Mouse (Mus musculus): ENCODE results near the gene Pip. TPM values are rescaled to one million over a fixed set of nuclear protein-coding genes. Genes with fewer than 3 reads are reported as not detected.

Pip gene
- polyA plus RNA-seq (2016; fragmentation: Nextera tagmentation; extraction: Ambion mirVana), result not detected in 2 replicates

DNA sequence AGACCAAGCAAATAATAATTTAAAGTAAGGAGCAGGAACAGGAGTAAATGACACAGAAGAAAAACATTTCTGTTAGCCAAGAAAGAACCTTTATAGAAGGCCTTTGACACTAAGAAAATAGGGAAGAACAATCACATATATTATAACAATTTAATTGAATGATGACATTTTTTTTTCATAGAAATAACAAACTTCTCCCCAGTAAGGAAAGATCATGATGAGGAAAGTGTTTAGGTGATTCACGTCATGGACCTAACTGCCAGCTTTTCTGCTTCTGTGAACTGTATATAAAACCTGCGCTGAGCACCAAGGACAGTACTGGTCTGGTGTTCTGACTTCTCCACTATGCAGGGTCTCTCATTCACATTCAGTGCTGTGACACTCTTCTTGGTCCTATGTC lies at the start of gene Pip:
Pip (plus strand) TSS at position 301 of the 400 bp plus-strand sequence.
- H3K36me3 ChIP-seq, result no peaks in the 10 kb centered on the region
- H3K4me3 ChIP-seq, result no peak within 1 kb of the TSS
- no peaks in the 10 kb centered on the region for H3K4me1 ChIP-seq
- H3K9ac ChIP-seq (replicated peaks), result no peak within 1 kb of the TSS
- no peaks in the 10 kb centered on the region for H3K9me3 ChIP-seq
- H3K4me2 ChIP-seq (replicated peaks), result no peak within 1 kb of the TSS
- H3K27me3 ChIP-seq, result no peaks in the 10 kb centered on the region
- no peak within 1 kb of the TSS for H3K27ac ChIP-seq (replicated peaks)
- 86% methylated on average over 2 of the region's 2 CpGs for WGBS
- ATAC-seq (ENCODE audit: low FRiP score, low read depth), result no peak

- no peak overlapping the region for H3K9ac ChIP-seq (replicated peaks)
- ATAC-seq (ENCODE audit: low FRiP score, low read depth), result no peak
- H3K27ac ChIP-seq (replicated peaks), result no peak overlapping the region
- H3K4me2 ChIP-seq (replicated peaks), result no peak overlapping the region
- no peak overlapping the region for H3K4me3 ChIP-seq
- no peaks in the 10 kb centered on the region for H3K4me1 ChIP-seq
- no peaks in the 10 kb centered on the region for H3K9me3 ChIP-seq
- no peaks in the 10 kb centered on the region for H3K36me3 ChIP-seq
- no peaks in the 10 kb centered on the region for H3K27me3 ChIP-seq
Observed at GRCm38 (mm10) chr6:41824086-41824485, 23.2 kb upstream of the Pip start.

DNA sequence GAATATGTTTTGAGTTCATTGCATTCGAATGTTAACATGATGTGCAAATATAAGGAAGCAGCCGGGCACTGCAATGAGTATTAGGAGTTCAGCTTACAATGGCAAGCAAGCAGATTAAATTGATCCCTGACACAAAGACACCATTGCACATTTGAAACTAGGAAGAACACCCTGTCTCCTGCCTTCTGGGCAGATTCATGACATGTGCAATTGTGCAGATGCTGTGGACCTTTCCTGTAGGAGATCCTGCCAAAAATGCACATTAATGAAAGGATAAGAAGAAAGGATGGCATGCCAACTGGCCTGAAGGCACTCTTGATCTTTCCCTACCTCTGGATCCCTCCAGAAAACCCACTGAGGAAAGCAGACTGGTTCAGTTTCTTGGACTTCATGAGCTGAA lies 17.8 kb upstream of the Pip start:
- H3K9me3 ChIP-seq, result no peaks in the 10 kb centered on the region
- no peak for ATAC-seq (ENCODE audit: low FRiP score, low read depth)
- H3K4me2 ChIP-seq (replicated peaks), result no peak overlapping the region
- H3K27ac ChIP-seq (replicated peaks), result no peak overlapping the region
- H3K9ac ChIP-seq (replicated peaks), result no peak overlapping the region
- no peaks in the 10 kb centered on the region for H3K36me3 ChIP-seq
- no peak overlapping the region for H3K4me3 ChIP-seq
- 63% methylated on average over 2 of the region's 2 CpGs for WGBS
- H3K27me3 ChIP-seq, result no peaks in the 10 kb centered on the region
- no peaks in the 10 kb centered on the region for H3K4me1 ChIP-seq

- H3K27ac ChIP-seq (replicated peaks), result no peak within 1 kb of the TSS
- H3K4me1 ChIP-seq, result no peaks in the 10 kb centered on the region
- WGBS, result 83% methylated on average over 3 of the region's 3 CpGs
- H3K4me3 ChIP-seq, result no peak within 1 kb of the TSS
- H3K27me3 ChIP-seq, result no peaks in the 10 kb centered on the region
- no peaks in the 10 kb centered on the region for H3K9me3 ChIP-seq
- H3K4me2 ChIP-seq (replicated peaks), result no peak within 1 kb of the TSS
- H3K9ac ChIP-seq (replicated peaks), result no peak within 1 kb of the TSS
- ATAC-seq (ENCODE audit: low FRiP score, low read depth), result no peak
- no peaks in the 10 kb centered on the region for H3K36me3 ChIP-seq
Observed at GRCm38 (mm10) chr6:41852689-41853088, 5.4 kb downstream of the Pip start, which contains the start of gene Sval2. TSS of gene Sval2 (plus strand) at chr6:41852989.

GRCm38 (mm10) chr6:41864038-41864437 lies 16.7 kb downstream of the Pip start:
- 81% methylated on average over 2 of the region's 2 CpGs for WGBS
- Histone ChIP-seq H3K27ac (replicated peaks) (no peak overlapping the region), H3K36me3 (no peaks in the 10 kb centered on the region), H3K4me1 (no peaks in the 10 kb centered on the region), H3K9ac (replicated peaks) (no peak overlapping the region), H3K27me3 (no peaks in the 10 kb centered on the region), H3K9me3 (no peaks in the 10 kb centered on the region), H3K4me2 (replicated peaks) (no peak overlapping the region), H3K4me3 (no peak overlapping the region)
- no peak for ATAC-seq (ENCODE audit: low FRiP score, low read depth)

Other genes with a start within 250 kb of the Pip start
- 17.6 and 20.7 TPM in 2 replicates for gene Ephb6, start 242.1 kb upstream of the Pip start, polyA plus RNA-seq (2016; fragmentation: Nextera tagmentation; extraction: Ambion mirVana)
- gene Trpv6, start 211.1 kb upstream of the Pip start, polyA plus RNA-seq (2016; fragmentation: Nextera tagmentation; extraction: Ambion mirVana), result 0.37 and 0.58 TPM in 2 replicates
- not detected in 2 replicates for gene Trpv5, start 166.8 kb upstream of the Pip start, polyA plus RNA-seq (2016; fragmentation: Nextera tagmentation; extraction: Ambion mirVana)
- gene Llcfc1, start 163.1 kb upstream of the Pip start, polyA plus RNA-seq (2016; fragmentation: Nextera tagmentation; extraction: Ambion mirVana), result not detected in 2 replicates
- gene Kel, start 143.2 kb upstream of the Pip start, polyA plus RNA-seq (2016; fragmentation: Nextera tagmentation; extraction: Ambion mirVana), result 8.9 and 10.3 TPM in 2 replicates
- gene Olfr459, start 72.4 kb upstream of the Pip start, polyA plus RNA-seq (2016; fragmentation: Nextera tagmentation; extraction: Ambion mirVana), result not detected in 2 replicates
- gene Sval2, start 5.5 kb downstream of the Pip start, polyA plus RNA-seq (2016; fragmentation: Nextera tagmentation; extraction: Ambion mirVana), result not detected in 2 replicates
- not detected in 2 replicates for gene Sval1, start 104.1 kb downstream of the Pip start, polyA plus RNA-seq (2016; fragmentation: Nextera tagmentation; extraction: Ambion mirVana)
- gene Sval3, start 120.6 kb downstream of the Pip start, polyA plus RNA-seq (2016; fragmentation: Nextera tagmentation; extraction: Ambion mirVana), result not detected in 2 replicates
- gene Sva, start 190.9 kb downstream of the Pip start, polyA plus RNA-seq (2016; fragmentation: Nextera tagmentation; extraction: Ambion mirVana), result not detected in 2 replicates